Mouse (Mus musculus) myocyte (in vitro differentiated cells): ENCODE results near the gene Nhlh2. TPM values are rescaled to one million over a fixed set of nuclear protein-coding genes. Genes with fewer than 3 reads are reported as not detected.

ENCODE experiments used
- H3K27me3 ChIP-seq: one replicate; pipeline ENCODE4 v1.6.1; 2011; ENCODE audit not compliant: control insufficient read depth, insufficient read depth, insufficient read length
- H3K36me3 ChIP-seq: one replicate; pipeline ENCODE4 v1.6.1; 2011; ENCODE audit not compliant: control insufficient read depth, insufficient read depth
- H3K4me2 ChIP-seq: one replicate; pipeline ENCODE4 v1.6.1; 2011; ENCODE audit warnings: low read depth, control low read depth
- H3K4me3 ChIP-seq: one replicate; pipeline ENCODE4 v1.5.1; 2011; ENCODE audit warnings: mild to moderate bottlenecking, control low read depth, moderate library complexity
- H3K79me2 ChIP-seq: one replicate; pipeline ENCODE4 v1.6.1; 2011; ENCODE audit not compliant: control insufficient read depth, insufficient read depth
- H3ac ChIP-seq: one replicate; pipeline ENCODE4 v1.6.1; 2011; ENCODE audit not compliant: control insufficient read depth, insufficient read length
- CEBPB ChIP-seq: IDR thresholded peaks from 2 replicates; pipeline ENCODE4 v1.6.1; 2011; ENCODE audit warnings: mild to moderate bottlenecking, moderate library complexity; ENCODE audit not compliant: poor library complexity, insufficient read depth, severe bottlenecking
- E2F4 ChIP-seq: IDR thresholded peaks from one replicate; pipeline ENCODE4 v1.6.1; 2011; ENCODE audit warnings: mild to moderate bottlenecking, control low read depth, moderate library complexity; ENCODE audit not compliant: insufficient read depth
- MAX ChIP-seq: IDR thresholded peaks from one replicate; pipeline ENCODE4 v1.6.1; 2011; ENCODE audit warnings: low read depth, mild to moderate bottlenecking, control low read depth
- MYOD1 ChIP-seq, 3 experiments: IDR thresholded peaks; one replicate each; pipeline ENCODE4 v1.6.1; 2011; ENCODE audit warnings: control low read depth in 2 of 3, low read depth in 2 of 3, mild to moderate bottlenecking in 2 of 3, moderate library complexity in 1 of 3; ENCODE audit not compliant: insufficient read length in 2 of 3, control insufficient read depth in 1 of 3
- MYOG ChIP-seq, 3 experiments: IDR thresholded peaks; one replicate each; pipeline ENCODE4 v1.6.1; 2011; ENCODE audit warnings: control low read depth in 2 of 3, low read depth in 2 of 3, mild to moderate bottlenecking in 2 of 3; ENCODE audit not compliant: insufficient read length in 2 of 3, control insufficient read depth in 1 of 3, insufficient read depth in 1 of 3
- POLR2A ChIP-seq: IDR thresholded peaks from one replicate; pipeline ENCODE4 v1.6.1; 2011; ENCODE audit warnings: low read depth, mild to moderate bottlenecking, control low read depth, moderate library complexity; ENCODE audit not compliant: insufficient read length
- POLR2AphosphoS2 ChIP-seq: IDR thresholded peaks from one replicate; pipeline ENCODE4 v1.6.1; 2011; ENCODE audit warnings: low read depth, control low read depth; ENCODE audit not compliant: insufficient read length
- REST ChIP-seq: IDR thresholded peaks from one replicate; pipeline ENCODE4 v1.6.1; 2011; ENCODE audit warnings: mild to moderate bottlenecking, control low read depth, moderate library complexity; ENCODE audit not compliant: insufficient read depth, insufficient read length
- SRF ChIP-seq: IDR thresholded peaks from one replicate; pipeline ENCODE4 v1.6.1; 2011; ENCODE audit warnings: low read depth; ENCODE audit not compliant: control insufficient read depth, insufficient read length
- TCF12 ChIP-seq: IDR thresholded peaks from one replicate; pipeline ENCODE4 v1.6.1; 2011; ENCODE audit warnings: mild to moderate bottlenecking, control low read depth; ENCODE audit not compliant: poor library complexity, insufficient read depth, severe bottlenecking
- TCF3 ChIP-seq: IDR thresholded peaks from one replicate; pipeline ENCODE4 v1.6.1; 2011; ENCODE audit warnings: low read depth, control low read depth; ENCODE audit not compliant: insufficient read length
- USF1 ChIP-seq: IDR thresholded peaks from one replicate; pipeline ENCODE4 v1.6.1; 2011; ENCODE audit warnings: low read depth, mild to moderate bottlenecking, control low read depth, moderate library complexity
- polyA plus RNA-seq: library from polyadenylated mRNA; unstranded; fragments of >200 nt; fragmentation: generic; extraction: Trizol; gene quantifications from one replicate; pipeline ENCODE4 v1.2.1, GENCODE M21; 2012; ENCODE audit warnings: missing spikeins

Gene Nhlh2
- polyA plus RNA-seq, 1 experiment: 0.05 TPM

DNA sequence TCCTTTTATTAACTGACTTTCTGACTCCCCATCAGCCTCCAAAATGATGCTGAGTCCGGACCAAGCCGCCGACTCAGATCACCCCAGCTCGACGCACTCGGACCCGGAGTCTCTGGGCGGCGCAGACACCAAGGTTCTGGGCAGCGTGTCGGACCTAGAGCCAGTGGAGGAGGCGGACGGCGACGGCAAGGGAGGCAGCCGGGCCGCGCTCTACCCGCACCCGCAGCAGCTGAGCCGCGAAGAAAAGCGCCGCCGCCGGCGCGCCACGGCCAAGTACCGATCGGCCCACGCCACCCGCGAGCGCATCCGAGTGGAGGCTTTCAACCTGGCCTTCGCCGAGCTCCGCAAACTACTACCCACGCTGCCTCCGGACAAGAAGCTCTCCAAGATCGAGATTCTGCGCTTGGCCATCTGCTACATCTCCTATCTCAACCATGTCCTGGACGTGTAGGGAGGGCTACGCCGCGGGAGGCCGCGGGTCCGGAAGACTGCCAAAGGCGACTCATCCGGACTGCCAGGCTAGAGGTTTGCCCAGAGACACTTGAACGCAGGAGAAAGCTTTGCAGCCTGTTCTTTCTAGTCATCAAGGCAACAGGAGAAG is 2.8 kb downstream of the Nhlh2 start:
- H3K79me2 ChIP-seq: no peaks in the 10 kb centered on the region
- H3K4me3 ChIP-seq: no peak overlapping the region
- H3K36me3 ChIP-seq: no peaks in the 10 kb centered on the region
- no peaks in the 10 kb centered on the region for H3K27me3 ChIP-seq
- H3K4me2 ChIP-seq: no peak overlapping the region
- H3ac ChIP-seq: no peak overlapping the region
- TF ChIP-seq MYOG (IDR thresholded peaks at IDR 0.05; ENCODE audit: control insufficient read depth in 1 of 3, insufficient read depth in 1 of 3, insufficient read length in 2 of 3, low read depth in 2 of 3): no peak
- TF ChIP-seq POLR2A: no peak
- TF ChIP-seq CEBPB: no peak
- TF ChIP-seq TCF12: no peak
- TF ChIP-seq USF1: no peak
- no peak for TF ChIP-seq POLR2AphosphoS2
- TF ChIP-seq TCF3: no peak
- no peak for TF ChIP-seq MAX
- TF ChIP-seq MYOD1 (IDR thresholded peaks at IDR 0.05; ENCODE audit: control insufficient read depth in 1 of 3, insufficient read length in 2 of 3, low read depth in 2 of 3): no peak
- TF ChIP-seq E2F4: no peak
- TF ChIP-seq REST: no peak
- no peak for TF ChIP-seq SRF

DNA sequence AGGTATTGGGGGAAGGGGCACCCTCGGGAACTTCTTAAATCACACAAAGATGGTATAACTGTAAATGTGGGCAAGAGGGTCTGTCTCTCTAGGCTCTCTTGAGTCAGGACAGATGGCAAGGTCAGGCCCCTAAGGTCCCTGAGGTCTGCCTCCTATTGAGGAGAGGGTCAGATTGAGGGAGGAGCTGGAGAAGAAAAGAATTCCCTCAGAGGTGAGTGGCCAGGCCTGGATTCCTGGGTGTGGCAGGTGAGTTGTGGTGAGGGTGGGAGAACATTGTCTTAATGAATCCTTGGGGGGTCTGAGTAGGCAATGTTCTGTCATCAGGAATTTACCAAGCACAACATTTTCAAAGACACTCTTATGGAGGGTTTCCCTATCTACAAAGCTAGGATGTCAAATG is 10.7 kb downstream of the Nhlh2 start:
- no peaks in the 10 kb centered on the region for H3K27me3 ChIP-seq
- TF ChIP-seq E2F4 (no peak), REST (no peak), POLR2AphosphoS2 (no peak), MYOD1 (IDR thresholded peaks at IDR 0.05; ENCODE audit: control insufficient read depth in 1 of 3, insufficient read length in 2 of 3, low read depth in 2 of 3) (no peak), CEBPB (no peak), TCF12 (no peak)

DNA sequence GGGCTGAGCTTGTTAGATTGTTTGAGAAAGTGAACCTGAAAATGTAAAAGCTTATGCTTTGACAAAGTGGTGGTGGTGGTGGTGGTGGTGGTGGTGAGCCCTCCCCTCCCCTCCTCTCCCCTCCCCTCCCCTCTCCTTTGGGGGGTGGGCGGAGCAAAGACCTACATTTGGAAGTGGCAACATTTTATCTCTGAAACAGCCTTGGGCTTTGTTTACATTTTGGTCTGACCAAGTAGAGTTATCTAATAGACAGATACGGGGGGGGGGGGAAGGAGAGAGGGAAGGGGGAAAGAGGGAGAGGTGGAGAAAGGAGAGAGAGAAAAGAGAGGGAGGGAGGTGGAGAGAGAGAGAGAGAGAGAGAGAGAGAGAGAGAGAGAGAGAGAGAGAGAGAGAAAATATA is 12.8 kb downstream of the Nhlh2 start:
- TF ChIP-seq USF1 (no peak), SRF (no peak), TCF3 (no peak), MYOG (IDR thresholded peaks at IDR 0.05; ENCODE audit: control insufficient read depth in 1 of 3, insufficient read depth in 1 of 3, insufficient read length in 2 of 3, low read depth in 2 of 3) (no peak), REST (no peak), MAX (no peak), CEBPB (no peak), TCF12 (no peak), POLR2A (no peak)
- Histone ChIP-seq H3K79me2 (no peaks in the 10 kb centered on the region), H3K4me2 (no peak overlapping the region), H3K4me3 (no peak overlapping the region), H3K27me3 (no peaks in the 10 kb centered on the region), H3ac (no peak overlapping the region), H3K36me3 (no peaks in the 10 kb centered on the region)

More for the DNA sequence above, 10.7 kb downstream of the Nhlh2 start:
- H3K79me2 ChIP-seq: no peaks in the 10 kb centered on the region
- no peak overlapping the region for H3K4me2 ChIP-seq
- no peaks in the 10 kb centered on the region for H3K36me3 ChIP-seq
- no peak overlapping the region for H3ac ChIP-seq
- no peak overlapping the region for H3K4me3 ChIP-seq

DNA sequence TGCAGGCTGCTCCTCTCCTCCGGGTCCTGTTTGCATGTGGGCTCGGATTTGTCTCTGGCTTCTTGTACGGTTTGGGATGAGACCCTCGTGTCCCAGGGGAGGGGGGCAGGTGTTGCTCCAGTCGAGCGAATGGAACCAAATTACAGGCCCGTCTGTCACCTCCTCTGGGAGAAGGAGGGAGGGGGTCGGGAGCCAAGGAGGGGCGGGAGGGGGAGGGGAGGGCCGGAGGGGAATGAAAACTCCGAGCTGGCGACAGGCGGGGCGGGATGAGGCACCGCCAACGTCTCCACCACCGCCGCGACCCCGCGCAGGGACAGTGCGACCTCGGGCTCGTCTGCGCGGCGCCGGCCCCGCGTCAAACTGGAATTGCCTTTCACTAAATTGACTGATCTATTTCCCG is 13.5 kb downstream of the Nhlh2 start:
- Histone ChIP-seq H3K27me3 (no peaks in the 10 kb centered on the region), H3K79me2 (no peaks in the 10 kb centered on the region), H3ac (no peak overlapping the region), H3K4me2 (no peak overlapping the region), H3K4me3 (no peak overlapping the region), H3K36me3 (no peaks in the 10 kb centered on the region)
- TF ChIP-seq E2F4 (no peak), SRF (no peak), MYOG (IDR thresholded peaks at IDR 0.05; ENCODE audit: control insufficient read depth in 1 of 3, insufficient read depth in 1 of 3, insufficient read length in 2 of 3, low read depth in 2 of 3) (no peak), TCF12 (no peak), POLR2AphosphoS2 (no peak), CEBPB (no peak), MAX (no peak), USF1 (no peak), TCF3 (no peak), POLR2A (no peak), MYOD1 (IDR thresholded peaks at IDR 0.05; ENCODE audit: control insufficient read depth in 1 of 3, insufficient read length in 2 of 3, low read depth in 2 of 3) (no peak), REST (no peak)

DNA sequence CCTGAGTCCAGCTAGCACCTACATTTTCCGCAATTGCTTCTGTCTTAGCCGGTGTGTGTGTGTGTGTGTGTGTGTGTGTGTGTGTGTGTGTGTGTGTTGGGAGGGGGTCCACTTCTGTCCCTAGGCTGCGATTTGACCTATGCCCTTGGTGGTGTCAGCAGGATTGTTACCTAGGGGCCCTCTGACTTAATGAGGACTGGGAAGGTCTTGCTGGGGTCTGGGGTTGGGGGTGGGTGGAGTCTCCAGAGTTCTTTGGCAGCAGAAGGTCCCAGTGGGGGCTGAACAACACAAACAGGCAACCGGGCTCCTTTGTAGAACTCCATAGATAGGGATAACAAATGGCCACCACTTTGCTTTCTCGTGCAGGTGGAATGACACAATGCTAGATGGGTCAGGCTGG is 14.0 kb downstream of the Nhlh2 start:
- TF ChIP-seq E2F4 (no peak), CEBPB (no peak)
- Histone ChIP-seq H3K79me2 (no peaks in the 10 kb centered on the region), H3K27me3 (no peaks in the 10 kb centered on the region), H3K36me3 (no peaks in the 10 kb centered on the region), H3ac (no peak overlapping the region), H3K4me3 (no peak overlapping the region), H3K4me2 (no peak overlapping the region)
